Mouse (Mus musculus): ENCODE measurements at regions not wholly inside any gene's neighbourhood (a gene's known extent, or its start where the extent isn't known, plus 50 kb on each side); places are given as distances from the start of the nearest gene placed in this dataset.

- no peak for TF ChIP-seq GABPA (IDR thresholded peaks at IDR 0.05; ENCODE audit: insufficient replicate concordance, low read depth, low read length)
- TF ChIP-seq MEF2A (IDR thresholded peaks at IDR 0.05; ENCODE audit: borderline replicate concordance, low read depth, low read length), result no peak
- TF ChIP-seq PAX5 (IDR thresholded peaks at IDR 0.05; ENCODE audit: low read length), result no peak
- TF ChIP-seq POLR2A (IDR thresholded peaks at IDR 0.05; ENCODE audit: low read depth, low read length), result no peak
- no peak for TF ChIP-seq TCF12 (IDR thresholded peaks at IDR 0.05; ENCODE audit: low read depth, low read length)
- no peak for TF ChIP-seq EP300 (IDR thresholded peaks at IDR 0.05; ENCODE audit: low read length)
- no peak for TF ChIP-seq MAX (IDR thresholded peaks at IDR 0.05; ENCODE audit: low read length)
- TF ChIP-seq BHLHE40 (IDR thresholded peaks at IDR 0.05; ENCODE audit: low read depth, low read length), result no peak
These were observed 318.2 kb downstream of the Gsdmc2 start for GRCm38 (mm10) chr15:63526820-63527219.
